Mouse (Mus musculus): Measurements from ENCODE around the gene Zic2. TPM values are rescaled to one million over a fixed set of nuclear protein-coding genes. Genes with fewer than 3 reads are reported as not detected.

Zic2 gene
- polyA plus RNA-seq, 1 experiment from 2014 or later = not detected

- no peak overlapping the region for H3K4me3 ChIP-seq (ENCODE audit: low read depth, low read length)
Measured at GRCm38 (mm10) chr14:122465931-122466490, 9.2 kb upstream of the Zic2 start.

GRCm38 (mm10) chr14:122466756-122467362 is 8.4 kb upstream of the Zic2 start:
- ATAC-seq (ENCODE audit: insufficient read depth) = no peak
- H3K9ac ChIP-seq = no peak overlapping the region
- DNase-seq = peak; percentile 8
- H3K4me2 ChIP-seq = no peak overlapping the region
- no peak overlapping the region for H3K27ac ChIP-seq (ENCODE audit: low read depth)
- peaks cover 100% of the 10 kb centered on the region for H3K27me3 ChIP-seq (ENCODE audit: insufficient read depth, low read length)
- H3K36me3 ChIP-seq (ENCODE audit: insufficient read depth) = no peaks in the 10 kb centered on the region
- H3K4me1 ChIP-seq (ENCODE audit: insufficient read depth) = no peaks in the 10 kb centered on the region
- TF ChIP-seq CTCF (IDR thresholded peaks at IDR 0.05; ENCODE audit: low read depth) = no peak
- 53% methylated on average over 7 of the region's 7 CpGs for WGBS
- no peaks in the 10 kb centered on the region for H3K9me3 ChIP-seq (ENCODE audit: low read depth, low read length)
- no peak overlapping the region for H3K4me3 ChIP-seq (ENCODE audit: low read depth, low read length)

More at GRCm38 (mm10) chr14:122465931-122466490, 9.2 kb upstream of the Zic2 start:
- TF ChIP-seq CTCF (IDR thresholded peaks at IDR 0.05; ENCODE audit: low read depth) = no peak
- H3K9ac ChIP-seq = no peak overlapping the region
- DNase-seq = no peak
- no peaks in the 10 kb centered on the region for H3K4me1 ChIP-seq (ENCODE audit: insufficient read depth)
- 28% methylated on average over 13 of the region's 13 CpGs for WGBS
- no peak for ATAC-seq (ENCODE audit: insufficient read depth)
- no peaks in the 10 kb centered on the region for H3K9me3 ChIP-seq (ENCODE audit: low read depth, low read length)
- no peaks in the 10 kb centered on the region for H3K36me3 ChIP-seq (ENCODE audit: insufficient read depth)
- no peak overlapping the region for H3K27ac ChIP-seq (ENCODE audit: low read depth)
- peaks cover 100% of the 10 kb centered on the region for H3K27me3 ChIP-seq (ENCODE audit: insufficient read depth, low read length)
- no peak overlapping the region for H3K4me2 ChIP-seq

- WGBS = 9% methylated on average over 23 of the region's 23 CpGs
- peaks cover 99% of the 10 kb centered on the region for H3K27me3 ChIP-seq (ENCODE audit: insufficient read depth, low read length)
- no peak for ATAC-seq (ENCODE audit: insufficient read depth)
- no peaks in the 10 kb centered on the region for H3K9me3 ChIP-seq (ENCODE audit: low read depth, low read length)
- no peaks in the 10 kb centered on the region for H3K4me1 ChIP-seq (ENCODE audit: insufficient read depth)
- no peak overlapping the region for H3K9ac ChIP-seq
- no peak overlapping the region for H3K27ac ChIP-seq (ENCODE audit: low read depth)
- TF ChIP-seq CTCF (IDR thresholded peaks at IDR 0.05; ENCODE audit: low read depth) = no peak
- no peak overlapping the region for H3K4me3 ChIP-seq (ENCODE audit: low read depth, low read length)
- DNase-seq = peak; percentile 13
- no peaks in the 10 kb centered on the region for H3K36me3 ChIP-seq (ENCODE audit: insufficient read depth)
- H3K4me2 ChIP-seq = no peak overlapping the region
Measured at GRCm38 (mm10) chr14:122467926-122468841, 7.1 kb upstream of the Zic2 start.

- WGBS = 2% methylated on average over 28 of the region's 28 CpGs
- H3K4me1 ChIP-seq (ENCODE audit: insufficient read depth) = no peaks in the 10 kb centered on the region
- no peaks in the 10 kb centered on the region for H3K36me3 ChIP-seq (ENCODE audit: insufficient read depth)
- no peaks in the 10 kb centered on the region for H3K9me3 ChIP-seq (ENCODE audit: low read depth, low read length)
- no peak for ATAC-seq (ENCODE audit: insufficient read depth)
- H3K27me3 ChIP-seq (ENCODE audit: insufficient read depth, low read length) = peaks cover 99% of the 10 kb centered on the region
- no peak overlapping the region for H3K4me2 ChIP-seq
- TF ChIP-seq CTCF (IDR thresholded peaks at IDR 0.05; ENCODE audit: low read depth) = no peak
- no peak overlapping the region for H3K4me3 ChIP-seq (ENCODE audit: low read depth, low read length)
- peak; percentile 32 for DNase-seq
- no peak overlapping the region for H3K9ac ChIP-seq
- H3K27ac ChIP-seq (ENCODE audit: low read depth) = no peak overlapping the region
Measured at GRCm38 (mm10) chr14:122468971-122469755, 6.1 kb upstream of the Zic2 start.

GRCm38 (mm10) chr14:122471449-122472085 is 3.7 kb upstream of the Zic2 start:
- H3K4me1 ChIP-seq (ENCODE audit: insufficient read depth) = no peaks in the 10 kb centered on the region
- no peak overlapping the region for H3K9ac ChIP-seq
- no peak for DNase-seq
- 9% methylated on average over 31 of the region's 31 CpGs for WGBS
- H3K27ac ChIP-seq (ENCODE audit: low read depth) = no peak overlapping the region
- H3K36me3 ChIP-seq (ENCODE audit: insufficient read depth) = no peaks in the 10 kb centered on the region
- H3K9me3 ChIP-seq (ENCODE audit: low read depth, low read length) = no peaks in the 10 kb centered on the region
- no peak for ATAC-seq (ENCODE audit: insufficient read depth)
- H3K4me3 ChIP-seq (ENCODE audit: low read depth, low read length) = no peak overlapping the region
- TF ChIP-seq CTCF (IDR thresholded peaks at IDR 0.05; ENCODE audit: low read depth) = no peak
- peaks cover 99% of the 10 kb centered on the region for H3K27me3 ChIP-seq (ENCODE audit: insufficient read depth, low read length)
- no peak overlapping the region for H3K4me2 ChIP-seq

- no peaks in the 10 kb centered on the region for H3K4me1 ChIP-seq (ENCODE audit: insufficient read depth)
- H3K4me2 ChIP-seq = no peak overlapping the region
- H3K9ac ChIP-seq = no peak overlapping the region
- no peaks in the 10 kb centered on the region for H3K36me3 ChIP-seq (ENCODE audit: insufficient read depth)
- ATAC-seq (ENCODE audit: insufficient read depth) = no peak
- TF ChIP-seq CTCF (IDR thresholded peaks at IDR 0.05; ENCODE audit: low read depth) = no peak
- no peaks in the 10 kb centered on the region for H3K9me3 ChIP-seq (ENCODE audit: low read depth, low read length)
- no peak overlapping the region for H3K27ac ChIP-seq (ENCODE audit: low read depth)
- peaks cover 99% of the 10 kb centered on the region for H3K27me3 ChIP-seq (ENCODE audit: insufficient read depth, low read length)
- no peak overlapping the region for H3K4me3 ChIP-seq (ENCODE audit: low read depth, low read length)
- under 1% methylated on average over 13 of the region's 13 CpGs for WGBS
- peak; percentile 22 for DNase-seq
Measured at GRCm38 (mm10) chr14:122472161-122472560, 3.1 kb upstream of the Zic2 start.

Measured in lung, embryonic 14.5 days (tissue).